Mouse (Mus musculus) heart, postnatal 0 days (tissue): Measurements from ENCODE around the gene Tmbim1. TPM values are rescaled to one million over a fixed set of nuclear protein-coding genes. Genes with fewer than 3 reads are reported as not detected.

Experiments used
- ATAC-seq: fragments of 200-750 bp; cut with Nextera tagmentation; 2 replicates; pipeline ENCODE4 v1.8.0; 2017; ENCODE audit warnings: low read depth, moderate number of reproducible peaks, moderate library complexity; ENCODE audit not compliant: insufficient read depth
- DNase-seq: peaks from one replicate; pipeline ENCODE4 v3.0.0-alpha.2; 2016; ENCODE audit warnings: low spot score
- H3K27ac ChIP-seq: fragments of 300-500 bp; sonication (generic); 2 replicates; pipeline ENCODE4 v1.5.1; 2014; ENCODE audit warnings: low read depth, mild to moderate bottlenecking
- H3K27me3 ChIP-seq: fragments of 300-500 bp; sonication (generic); 2 replicates; pipeline ENCODE4 v1.6.1; 2014; ENCODE audit warnings: low read length, mixed read lengths; ENCODE audit not compliant: control insufficient read depth, insufficient read depth
- H3K36me3 ChIP-seq: fragments of 300-500 bp; sonication (generic); replicated peaks from 2 replicates; pipeline ENCODE4 v1.6.1; 2014; ENCODE audit warnings: low read length, mixed read lengths; ENCODE audit not compliant: control insufficient read depth, insufficient read depth
- H3K4me1 ChIP-seq: fragments of 300-500 bp; sonication (generic); 2 replicates; pipeline ENCODE4 v1.6.1; 2014; ENCODE audit warnings: antibody characterized with exemption; ENCODE audit not compliant: control insufficient read depth, insufficient read depth
- H3K4me2 ChIP-seq: fragments of 300-500 bp; sonication (generic); 2 replicates; pipeline ENCODE4 v1.6.1; 2014; ENCODE audit warnings: low read depth, mild to moderate bottlenecking, low read length, moderate library complexity
- H3K4me3 ChIP-seq: fragments of 300-500 bp; sonication (generic); 2 replicates; pipeline ENCODE4 v1.5.1; 2014; ENCODE audit warnings: low read depth, low read length
- H3K9ac ChIP-seq: fragments of 300-500 bp; sonication (generic); replicated peaks from 2 replicates; pipeline ENCODE4 v1.6.1; 2014; ENCODE audit warnings: low read depth, low read length, mixed read lengths
- H3K9me3 ChIP-seq: fragments of 300-500 bp; sonication (generic); replicated peaks from 2 replicates; pipeline ENCODE4 v1.6.1; 2016; ENCODE audit warnings: low read length; ENCODE audit not compliant: control insufficient read depth
- CTCF ChIP-seq: IDR thresholded peaks from 2 replicates; pipeline ENCODE4 v1.5.1; 2016; ENCODE audit warnings: antibody characterized with exemption, control low read depth, low read depth
- EP300 ChIP-seq: IDR thresholded peaks from 2 replicates; pipeline ENCODE4 v1.6.1; 2016; ENCODE audit warnings: antibody characterized with exemption, low read depth
- WGBS: fragments of 180-500 bp; shearing (Covaris S2); extraction: QIAGEN DNeasy Blood & Tissue Kit; methylation state at CpG from one replicate; pipeline ENCODE4 v1.1.7; 2014; 5-methylcytosine and 5-hydroxymethylcytosine counted together
- polyA plus RNA-seq: library from polyadenylated mRNA; unstranded; fragments of >200 nt; fragmentation: Nextera tagmentation; extraction: Ambion mirVana; gene quantifications from 2 replicates; pipeline ENCODE4 v1.2.1, GENCODE M21; 2015
- total RNA-seq: library from RNA; depleted of rRNA; stranded (reverse); fragments of >200 nt; gene quantifications from 2 replicates; pipeline ENCODE4 v1.2.3, GENCODE M21; 2014; ENCODE audit warnings: low replicate concordance; rRNA removed

Tmbim1 gene
- total RNA-seq = 55.7 and 100 TPM in 2 replicates
- polyA plus RNA-seq = 41.6 and 44.9 TPM in 2 replicates

GRCm38 (mm10) chr1:74305522-74305921 is at the start of gene Tmbim1:
Tmbim1 (minus strand) TSS chr1:74305622.
- peak within 1 kb of the TSS; percentile 91 for H3K27ac ChIP-seq
- H3K36me3 ChIP-seq = no peaks in the 10 kb centered on the region
- no peak for TF ChIP-seq EP300
- no peak for TF ChIP-seq CTCF
- DNase-seq (no peak), ATAC-seq (no peak)
- H3K4me1 ChIP-seq = peaks cover 38% of the 10 kb centered on the region
- no peaks in the 10 kb centered on the region for H3K27me3 ChIP-seq
- peak within 1 kb of the TSS; percentile 64 for H3K4me3 ChIP-seq
- WGBS = 97% methylated on average over 2 of the region's 2 CpGs
- H3K9me3 ChIP-seq = no peaks in the 10 kb centered on the region
- H3K9ac ChIP-seq = peak within 1 kb of the TSS; percentile 83
- peak within 1 kb of the TSS; percentile 67 for H3K4me2 ChIP-seq

GRCm38 (mm10) chr1:74353453-74354229 is 48.2 kb upstream of the Tmbim1 start:
- no peak for DNase-seq

GRCm38 (mm10) chr1:74352532-74353096 is 47.2 kb upstream of the Tmbim1 start:
- no peaks in the 10 kb centered on the region for H3K9me3 ChIP-seq
- TF ChIP-seq EP300 (peak; percentile 83), CTCF (no peak)
- H3K36me3 ChIP-seq = peaks cover 57% of the 10 kb centered on the region
- no peak overlapping the region for H3K4me3 ChIP-seq
- H3K27me3 ChIP-seq = no peaks in the 10 kb centered on the region
- DNase-seq = peak; percentile 60
- H3K9ac ChIP-seq = no peak overlapping the region
- peak; percentile 57 for ATAC-seq
- H3K27ac ChIP-seq = peak overlapping the region; percentile 47
- H3K4me1 ChIP-seq = 0 out of 2 replicates have a peak, but pooled peaks cover 6% of the 10 kb centered on the region
- 59% methylated on average over 5 of the region's 5 CpGs for WGBS
- no peak overlapping the region for H3K4me2 ChIP-seq

More at GRCm38 (mm10) chr1:74353453-74354229, 48.2 kb upstream of the Tmbim1 start:
- 86% methylated on average over 9 of the region's 9 CpGs for WGBS
- H3K4me3 ChIP-seq = no peak overlapping the region
- H3K27ac ChIP-seq = no peak overlapping the region
- H3K36me3 ChIP-seq = peaks cover 48% of the 10 kb centered on the region
- no peaks in the 10 kb centered on the region for H3K27me3 ChIP-seq
- H3K9me3 ChIP-seq = no peaks in the 10 kb centered on the region
- no peak for TF ChIP-seq EP300
- no peak for TF ChIP-seq CTCF
- no peak overlapping the region for H3K4me2 ChIP-seq
- ATAC-seq = no peak
- H3K4me1 ChIP-seq = 0 out of 2 replicates have a peak, but pooled peaks cover 6% of the 10 kb centered on the region
- no peak overlapping the region for H3K9ac ChIP-seq

GRCm38 (mm10) chr1:74351185-74351769 is 45.9 kb upstream of the Tmbim1 start:
- H3K4me1 ChIP-seq = 0 out of 2 replicates have a peak, but pooled peaks cover 6% of the 10 kb centered on the region
- H3K4me2 ChIP-seq = no peak overlapping the region
- H3K9ac ChIP-seq = no peak overlapping the region
- no peaks in the 10 kb centered on the region for H3K27me3 ChIP-seq
- H3K27ac ChIP-seq = no peak overlapping the region
- TF ChIP-seq EP300 (no peak), CTCF (no peak)
- DNase-seq (no peak), ATAC-seq (no peak)
- no peak overlapping the region for H3K4me3 ChIP-seq
- peaks cover 60% of the 10 kb centered on the region for H3K36me3 ChIP-seq
- WGBS = 91% methylated on average over 13 of the region's 13 CpGs
- H3K9me3 ChIP-seq = no peaks in the 10 kb centered on the region

GRCm38 (mm10) chr1:74344163-74344916 is 38.9 kb upstream of the Tmbim1 start:
- peaks cover 9% of the 10 kb centered on the region for H3K4me1 ChIP-seq
- no peak overlapping the region for H3K4me2 ChIP-seq
- H3K9ac ChIP-seq = no peak overlapping the region
- H3K9me3 ChIP-seq = no peaks in the 10 kb centered on the region
- no peak for TF ChIP-seq CTCF
- TF ChIP-seq EP300 = no peak
- DNase-seq = no peak
- WGBS = 72% methylated on average over 11 of the region's 11 CpGs
- no peak for ATAC-seq
- peaks cover 19% of the 10 kb centered on the region for H3K36me3 ChIP-seq
- no peak overlapping the region for H3K27ac ChIP-seq
- H3K27me3 ChIP-seq = no peaks in the 10 kb centered on the region
- H3K4me3 ChIP-seq = no peak overlapping the region
